Mouse (Mus musculus): ENCODE results near the gene Vash2. TPM values are rescaled to one million over a fixed set of nuclear protein-coding genes. Genes with fewer than 3 reads are reported as not detected.
A peak's percentile ranks its signal among the peaks of the same experiment; 100 is the strongest.
"Not testable (repeated sequence)": the region's sequence is repeated elsewhere in the genome, so short reads cannot be mapped to it uniquely, and the experiment has no call there.

Vash2 gene
- total RNA-seq (2014; rRNA removed; ENCODE audit: low replicate concordance) (21.9 and 39.5 TPM in 2 replicates), polyA plus RNA-seq (2015; fragmentation: Nextera tagmentation; extraction: Ambion mirVana) (18.9 and 23.5 TPM in 2 replicates)

GRCm38 (mm10) chr1:190979100-190979563 is at the start of gene Vash2:
Gene Vash2 (minus strand): TSS chr1:190979296.
- under 1% methylated on average over 38 of the region's 38 CpGs for WGBS
- ATAC-seq (ENCODE audit: insufficient read depth, low read depth) (peak; percentile 96), DNase-seq (ENCODE audit: low spot score) (peak; percentile 87)
- Histone ChIP-seq H3K27ac (ENCODE audit: low read depth) (peak within 1 kb of the TSS; percentile 90), H3K36me3 (replicated peaks; ENCODE audit: control insufficient read depth, insufficient read depth, low read length) (no peaks in the 10 kb centered on the region), H3K9me3 (replicated peaks; ENCODE audit: control insufficient read depth, low read length) (no peaks in the 10 kb centered on the region), H3K4me1 (ENCODE audit: control insufficient read depth, insufficient read depth) (peaks cover 16% of the 10 kb centered on the region), H3K9ac (replicated peaks; ENCODE audit: low read depth, low read length) (peak within 1 kb of the TSS; percentile 78), H3K4me2 (ENCODE audit: low read depth, low read length) (peak within 1 kb of the TSS; percentile 97), H3K4me3 (ENCODE audit: low read depth, low read length) (peak within 1 kb of the TSS; percentile 61), H3K27me3 (ENCODE audit: control insufficient read depth, insufficient read depth, low read length) (no peaks in the 10 kb centered on the region)
- TF ChIP-seq CTCF (IDR thresholded peaks at IDR 0.05; ENCODE audit: low read depth) (no peak), EP300 (IDR thresholded peaks at IDR 0.05; ENCODE audit: low read depth) (no peak)

- Histone ChIP-seq H3K36me3 (replicated peaks; ENCODE audit: control insufficient read depth, insufficient read depth, low read length) (peaks cover 6% of the 10 kb centered on the region; the same call in 1 of the 2 replicates), H3K27ac (ENCODE audit: low read depth) (peak within 1 kb of the TSS; percentile 84), H3K9me3 (replicated peaks; ENCODE audit: control insufficient read depth, low read length) (no peaks in the 10 kb centered on the region), H3K4me2 (ENCODE audit: low read depth, low read length) (peak within 1 kb of the TSS; percentile 93), H3K4me1 (ENCODE audit: control insufficient read depth, insufficient read depth) (peaks cover 18% of the 10 kb centered on the region; the same call in 1 of the 2 replicates), H3K9ac (replicated peaks; ENCODE audit: low read depth, low read length) (peak within 1 kb of the TSS; percentile 79), H3K4me3 (ENCODE audit: low read depth, low read length) (peak within 1 kb of the TSS; percentile 74), H3K27me3 (ENCODE audit: control insufficient read depth, insufficient read depth, low read length) (no peaks in the 10 kb centered on the region)
- ATAC-seq (ENCODE audit: insufficient read depth, low read depth) (peak; percentile 100), DNase-seq (ENCODE audit: low spot score) (peak; percentile 99)
- TF ChIP-seq CTCF (IDR thresholded peaks at IDR 0.05; ENCODE audit: low read depth): peak; percentile 41
- TF ChIP-seq EP300 (IDR thresholded peaks at IDR 0.05; ENCODE audit: low read depth): no peak
- WGBS: under 1% methylated on average over 48 of the region's 50 CpGs
These were observed 47.1 kb upstream of the Vash2 start, which contains the start of gene Flvcr1 for GRCm38 (mm10) chr1:191026021-191026713. Gene Flvcr1 (minus strand): TSS chr1:191026158.

- TF ChIP-seq CTCF (IDR thresholded peaks at IDR 0.05; ENCODE audit: low read depth) (no peak), EP300 (IDR thresholded peaks at IDR 0.05; ENCODE audit: low read depth) (no peak)
- H3K36me3 ChIP-seq (replicated peaks; ENCODE audit: control insufficient read depth, insufficient read depth, low read length): peaks cover 13% of the 10 kb centered on the region
- WGBS: 2% methylated on average over 68 of the region's 69 CpGs
- H3K27me3 ChIP-seq (ENCODE audit: control insufficient read depth, insufficient read depth, low read length): no peaks in the 10 kb centered on the region
- DNase-seq (ENCODE audit: low spot score) (peak; percentile 24), ATAC-seq (ENCODE audit: insufficient read depth, low read depth) (peak; percentile 13)
- H3K4me3 ChIP-seq (ENCODE audit: low read depth, low read length): peak overlapping the region; percentile 74
- peak overlapping the region; percentile 93 for H3K4me2 ChIP-seq (ENCODE audit: low read depth, low read length)
- peak overlapping the region; percentile 79 for H3K9ac ChIP-seq (replicated peaks; ENCODE audit: low read depth, low read length)
- H3K4me1 ChIP-seq (ENCODE audit: control insufficient read depth, insufficient read depth): peaks cover 18% of the 10 kb centered on the region; the same call in 1 of the 2 replicates
- H3K27ac ChIP-seq (ENCODE audit: low read depth): peak overlapping the region; percentile 84
- no peaks in the 10 kb centered on the region for H3K9me3 ChIP-seq (replicated peaks; ENCODE audit: control insufficient read depth, low read length)
These were observed 46.2 kb upstream of the Vash2 start for GRCm38 (mm10) chr1:191025016-191026012.

GRCm38 (mm10) chr1:191023806-191024205 is 44.7 kb upstream of the Vash2 start:
- H3K4me1 ChIP-seq (ENCODE audit: control insufficient read depth, insufficient read depth): peaks cover 18% of the 10 kb centered on the region; the same call in 1 of the 2 replicates
- ATAC-seq (ENCODE audit: insufficient read depth, low read depth); DNase-seq (ENCODE audit: low spot score); H3K4me2 ChIP-seq (ENCODE audit: low read depth, low read length); H3K27ac ChIP-seq (ENCODE audit: low read depth); H3K9me3 ChIP-seq (replicated peaks; ENCODE audit: control insufficient read depth, low read length); H3K4me3 ChIP-seq (ENCODE audit: low read depth, low read length); H3K9ac ChIP-seq (replicated peaks; ENCODE audit: low read depth, low read length); H3K27me3 ChIP-seq (ENCODE audit: control insufficient read depth, insufficient read depth, low read length): not testable (repeated sequence)
- H3K36me3 ChIP-seq (replicated peaks; ENCODE audit: control insufficient read depth, insufficient read depth, low read length): peaks cover 17% of the 10 kb centered on the region
- WGBS: 91% methylated on average over 5 of the region's 6 CpGs

- no peak overlapping the region for H3K4me3 ChIP-seq (ENCODE audit: low read depth, low read length)
- ATAC-seq (ENCODE audit: insufficient read depth, low read depth) (no peak), DNase-seq (ENCODE audit: low spot score) (no peak)
- H3K4me1 ChIP-seq (ENCODE audit: control insufficient read depth, insufficient read depth): peaks cover 18% of the 10 kb centered on the region; the same call in 1 of the 2 replicates
- 79% methylated on average over 2 of the region's 2 CpGs for WGBS
- H3K9me3 ChIP-seq (replicated peaks; ENCODE audit: control insufficient read depth, low read length): no peaks in the 10 kb centered on the region
- TF ChIP-seq CTCF (IDR thresholded peaks at IDR 0.05; ENCODE audit: low read depth) (no peak), EP300 (IDR thresholded peaks at IDR 0.05; ENCODE audit: low read depth) (no peak)
- H3K27ac ChIP-seq (ENCODE audit: low read depth): no peak overlapping the region
- H3K4me2 ChIP-seq (ENCODE audit: low read depth, low read length): no peak overlapping the region
- no peak overlapping the region for H3K9ac ChIP-seq (replicated peaks; ENCODE audit: low read depth, low read length)
- H3K27me3 ChIP-seq (ENCODE audit: control insufficient read depth, insufficient read depth, low read length): no peaks in the 10 kb centered on the region
- peaks cover 17% of the 10 kb centered on the region for H3K36me3 ChIP-seq (replicated peaks; ENCODE audit: control insufficient read depth, insufficient read depth, low read length)
These were observed 44.0 kb upstream of the Vash2 start for GRCm38 (mm10) chr1:191023140-191023539.
